Mouse (Mus musculus): ENCODE measurements around the gene 9930022D16Rik.

DNA sequence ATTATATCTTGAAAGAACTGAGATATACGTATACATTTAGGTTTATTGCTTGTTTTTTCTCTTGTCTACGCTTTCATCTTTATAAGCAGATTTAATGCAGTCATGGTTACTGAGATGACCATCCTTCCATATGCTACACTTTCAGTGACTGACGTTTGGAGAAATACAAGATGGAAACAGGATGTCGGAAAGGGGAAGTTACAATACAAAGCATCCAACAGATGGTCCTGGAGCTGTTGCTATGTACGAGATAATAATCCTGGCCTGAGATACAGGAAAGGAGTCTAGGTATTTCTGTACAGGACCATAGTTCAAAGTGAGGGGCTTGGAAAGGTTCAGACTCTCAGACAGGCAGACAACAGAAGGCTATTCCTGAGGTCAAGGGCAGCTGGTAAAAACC is 33.1 kb upstream of the 9930022D16Rik start:
- TF ChIP-seq POLR2A (IDR thresholded peaks at IDR 0.05; ENCODE audit: low read depth, low read length): no peak
- no peak for TF ChIP-seq CTCF (IDR thresholded peaks at IDR 0.05; ENCODE audit: borderline replicate concordance, insufficient read depth, low read length)
